Mouse (Mus musculus): ENCODE data around the gene Olfr39. TPM values are rescaled to one million over a fixed set of nuclear protein-coding genes. Genes with fewer than 3 reads are reported as not detected.

Gene Olfr39
- under 1 TPM in 1 of 2 experiments, not detected in 1; 0.36 TPM for total RNA-seq (2023)

DNA sequence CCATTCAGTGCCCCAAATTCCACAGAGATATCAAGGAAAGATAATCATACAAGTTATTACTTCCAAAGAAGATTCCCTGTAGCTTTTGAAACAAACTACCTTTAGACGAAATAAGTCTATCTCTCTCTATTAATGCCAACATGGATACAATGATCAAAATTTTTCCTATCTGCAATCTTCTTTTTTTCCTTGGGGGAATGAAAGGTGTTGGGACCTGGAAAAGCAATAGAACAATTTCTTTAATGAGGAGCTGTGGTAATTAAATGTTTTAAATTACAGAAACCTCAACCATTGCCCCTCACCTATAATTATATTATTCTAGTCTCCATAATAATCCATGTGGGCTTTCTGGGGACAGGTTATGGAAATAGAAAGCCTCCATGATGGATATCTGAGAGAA, at the start of gene Olfr39:
Gene Olfr39 (plus strand): TSS at position 301 of the 400 bp plus-strand sequence.

DNA sequence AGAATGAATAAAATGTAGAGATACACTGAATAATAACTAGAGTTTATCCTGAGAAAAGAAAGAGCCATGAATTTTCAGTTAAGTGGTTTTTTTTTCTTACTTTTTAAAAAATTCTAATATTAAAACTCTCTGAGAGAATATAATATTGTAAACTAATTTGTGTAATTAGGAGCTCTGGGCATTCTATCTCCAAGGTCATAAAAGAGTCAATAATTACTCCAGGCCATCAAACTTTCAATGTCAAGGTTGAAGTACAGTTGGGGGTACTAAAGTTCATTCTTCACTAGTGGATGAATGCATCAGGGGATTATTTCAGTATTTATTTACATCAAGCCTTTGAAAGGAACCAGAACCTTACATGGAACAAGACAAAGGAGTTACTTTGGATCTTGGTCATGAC, 45.3 kb upstream of the Olfr39 start, which contains the start of gene Olfr872:
Gene Olfr872 (plus strand): TSS at position 301 of the 400 bp plus-strand sequence.

DNA sequence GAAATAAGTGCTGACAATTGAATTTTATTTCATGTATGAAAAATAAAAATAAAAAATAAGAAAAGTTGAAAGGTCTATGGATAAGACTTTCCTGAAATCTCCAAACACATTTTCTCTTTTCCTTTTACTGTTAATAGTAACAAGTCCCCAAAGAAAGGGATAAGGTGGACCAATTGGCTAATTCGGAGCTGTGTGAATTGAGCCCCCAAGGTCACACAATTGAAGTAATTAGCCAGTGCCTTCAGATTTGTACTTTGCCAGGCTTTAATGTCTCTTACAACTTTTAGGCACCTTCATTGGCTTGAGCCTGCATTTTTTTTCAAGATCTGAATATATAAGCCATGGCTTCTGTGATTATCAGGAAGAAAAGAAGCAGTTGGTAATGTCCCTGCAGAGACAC, 16.1 kb downstream of the Olfr39 start, which contains the start of gene Olfr873:
Gene Olfr873 (plus strand): TSS at position 301 of the 400 bp plus-strand sequence.

DNA sequence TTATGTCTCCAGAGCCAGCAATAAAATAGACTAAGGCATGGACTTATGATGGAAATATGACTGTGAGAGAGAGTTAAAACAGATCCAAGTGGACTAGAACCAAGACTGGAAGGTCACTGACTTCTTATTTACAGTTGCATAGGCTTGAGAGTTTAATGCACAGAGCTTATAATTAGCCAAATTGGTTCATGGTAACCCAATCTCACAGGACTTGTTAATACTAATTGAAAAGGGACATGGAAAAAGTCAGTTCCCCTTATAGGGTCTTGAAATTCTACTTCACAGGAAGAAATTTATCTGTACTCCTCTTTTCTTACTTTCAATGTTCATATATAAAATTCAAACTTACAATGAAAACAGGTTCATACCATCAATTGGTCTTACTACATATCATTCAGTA, 53.8 kb downstream of the Olfr39 start, which contains the start of gene Olfr18:
Gene Olfr18 (minus strand): TSS at position 101 of the 400 bp plus-strand sequence.

Other genes with a start within 250 kb of the Olfr39 start
- gene Olfr867, start 224.8 kb upstream of the Olfr39 start, total RNA-seq (2023), result not detected
- not detected for gene Olfr868, start 183.7 kb upstream of the Olfr39 start, total RNA-seq (2023)
- gene Olfr869, start 153.3 kb upstream of the Olfr39 start, total RNA-seq (2023), result not detected
- not detected for gene Olfr870, start 108.3 kb upstream of the Olfr39 start, total RNA-seq (2023)
- not detected for gene Olfr871, start 70.1 kb upstream of the Olfr39 start, total RNA-seq (2023)
- not detected for gene Olfr872, start 45.2 kb upstream of the Olfr39 start, total RNA-seq (2023)
- not detected for gene Olfr873, start 16.2 kb downstream of the Olfr39 start, total RNA-seq (2023)
- gene Olfr18, start 53.7 kb downstream of the Olfr39 start, total RNA-seq (2023), result not detected
- gene Zfp560, start 102.8 kb downstream of the Olfr39 start, total RNA-seq (2023), result 1 to 10 TPM; 7.0 to 8.6 TPM
- gene Zfp26, start 177.8 kb downstream of the Olfr39 start, total RNA-seq (2023), result 10 to 100 TPM; 44.7 to 45.4 TPM
- 10 to 100 TPM; 23.3 to 27.2 TPM for gene Zfp426, start 210.4 kb downstream of the Olfr39 start, total RNA-seq (2023)
- 10 to 100 TPM; 36.8 to 40.1 TPM for gene Zfp266, start 239.1 kb downstream of the Olfr39 start, total RNA-seq (2023)